Mouse (Mus musculus) liver, adult 2 months (tissue): ENCODE measurements around the gene Vopp1.

Experiments
- CTCF ChIP-seq: fragments of 200-500 bp; IDR thresholded peaks from 2 replicates; pipeline ENCODE4 v1.5.1; 2011; ENCODE audit warnings: low read depth, low read length, control low read depth
- POLR2A ChIP-seq: fragments of 200-500 bp; IDR thresholded peaks from 2 replicates; pipeline ENCODE4 v1.6.1; 2011; ENCODE audit warnings: low read length, control low read depth; ENCODE audit not compliant: insufficient read depth; ENCODE audit errors: extremely low read depth

DNA sequence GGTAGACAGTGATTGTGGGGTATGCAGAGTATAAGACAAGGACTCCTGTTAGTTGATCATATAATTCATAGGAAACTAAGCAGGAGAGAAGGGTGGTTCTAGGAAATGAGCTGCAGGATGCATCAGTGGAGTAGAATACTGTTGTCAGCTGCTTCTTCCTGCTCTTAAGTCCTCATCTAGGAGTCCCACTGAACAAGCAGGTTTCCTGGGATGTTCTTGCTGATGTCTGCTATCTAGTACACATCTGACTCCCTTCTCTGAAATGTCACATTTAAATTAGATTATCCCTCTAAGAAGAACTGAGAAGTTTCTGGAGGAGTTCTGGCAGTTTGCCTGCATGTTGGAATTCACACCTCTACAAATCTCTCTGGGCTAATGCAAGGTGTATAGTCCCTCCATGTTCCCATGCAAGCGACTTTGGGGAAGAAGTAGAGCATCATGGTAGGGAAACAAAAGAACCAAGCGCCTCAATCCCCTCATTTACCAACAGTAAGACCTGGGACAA, 10.5 kb downstream of the Vopp1 start:
- TF ChIP-seq CTCF: no peak
- TF ChIP-seq POLR2A: no peak
